In the genomic region with DNA sequence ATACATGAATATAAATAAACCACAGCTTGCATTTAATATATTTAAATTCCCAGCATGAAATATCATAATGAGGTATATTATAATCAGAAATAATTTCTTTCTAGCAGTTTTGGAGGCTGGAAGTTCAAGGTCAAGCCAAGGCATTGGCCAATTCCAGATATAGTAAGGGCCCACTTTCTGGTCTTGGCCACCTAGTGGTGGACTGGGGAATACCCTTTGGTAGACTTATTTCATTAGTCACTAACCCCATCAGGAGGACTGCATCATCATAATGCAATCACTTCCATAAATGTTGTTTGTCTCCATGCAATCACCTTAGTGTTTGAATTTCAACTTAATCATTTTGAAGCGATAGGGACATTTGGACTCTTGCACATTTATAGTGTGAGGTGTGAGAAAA, we compare ENCODE assay signal across 9 mouse cellular contexts.
A peak's percentile ranks its signal among the peaks of the same experiment; 100 is the strongest.
DNase-seq lines count a peak whose midpoint lies in the region; TF ChIP-seq lines count a peak whose summit lies in the region.
"Had no signal": no experiment of that assay in that cellular context is flagged by ENCODE, and none has a peak within 500 bp of the region (broad histone marks: within the 10 kb centered on the region; RNA-seq: fewer than 3 reads in every experiment).

No protein-coding gene starts in this region.

- no peak overlapping the region for H3K27ac ChIP-seq in left cerebral cortex, adult 2 months
- H3K27ac ChIP-seq in ES-E14 (ENCODE audit: insufficient read depth, low read depth, low read length, poor library complexity, severe bottlenecking): no peak overlapping the region
- H3K27ac ChIP-seq: limb, embryonic 12.5 days had no signal

- DNase-seq in left cerebral cortex, adult 2 months (ENCODE audit: extremely low spot score in 1 of 2, low spot score in 2 of 2): no peak
- no peak for DNase-seq in left cerebral cortex, adult 8-10 months (ENCODE audit: low spot score in 2 of 2)
- DNase-seq in ES-E14 (ENCODE audit: low read depth, low spot score): peak; percentile 20
- peak; percentile 13 for DNase-seq in c-Kit-positive CD71-positive TER-119-negative erythroid progenitor cells, embryonic 14.5 days (ENCODE audit: low read depth)
- peak; percentile 10 for DNase-seq in naive thymus-derived CD4-positive, alpha-beta T cell, adult 2 months (ENCODE audit: low read depth)
- no peak for DNase-seq in cerebellum, postnatal 4 days (ENCODE audit: low spot score in 2 of 2)
- no peak for DNase-seq in left cerebral cortex, postnatal 25 days (ENCODE audit: low spot score in 2 of 2)
- DNase-seq: kidney, adult 11 months had no signal

- in situ Hi-C loops in ES-E14 (cut with MboI; ENCODE audit: low sequenced_read_pairs in 2 of 2, unreplicated experiment in 2 of 2): no loop called here

- no peaks in the 10 kb centered on the region for H3K36me3 ChIP-seq in ES-E14 (ENCODE audit: control insufficient read depth, insufficient read depth, low read length, poor library complexity, severe bottlenecking)
- H3K36me3 ChIP-seq: limb, embryonic 12.5 days had no signal

- H3K9me3 ChIP-seq in ES-E14 (ENCODE audit: control insufficient read depth, insufficient read depth, low read depth, low read length): no peaks in the 10 kb centered on the region
- H3K9me3 ChIP-seq: limb, embryonic 12.5 days had no signal

- no peak overlapping the region for H3K9ac ChIP-seq in ES-E14 (ENCODE audit: insufficient read depth, low read depth, low read length, poor library complexity, severe bottlenecking)
- H3K9ac ChIP-seq: limb, embryonic 12.5 days had no signal

- peak; percentile 44 for TF ChIP-seq CTCF in left cerebral cortex, adult 2 months (IDR thresholded peaks at IDR 0.05)

- H3K4me1 ChIP-seq in ES-E14 (ENCODE audit: control insufficient read depth in 2 of 2, insufficient read depth in 2 of 2, low read length in 2 of 2, poor library complexity in 1 of 2): no peaks in the 10 kb centered on the region; a peak in 1 of 4 replicates
- H3K4me1 ChIP-seq: limb, embryonic 12.5 days had no signal

- H3K4me3 ChIP-seq in left cerebral cortex, adult 2 months: no peak overlapping the region
- H3K4me3 ChIP-seq in ES-E14 (ENCODE audit: insufficient read depth in 1 of 2, low read depth in 1 of 2, low read length in 2 of 2, poor library complexity in 1 of 2, severe bottlenecking in 1 of 2): no peak overlapping the region
- H3K4me3 ChIP-seq: limb, embryonic 12.5 days had no signal

- intact Hi-C loops in left cerebral cortex, adult 2 months (cut with DNase I): no loop called here
- intact Hi-C loops in left cerebral cortex, postnatal 25 days (cut with DNase I): no loop called here

TF ChIP-seq in ES-E14, 5 proteins besides CTCF, POLR2A, EP300 and RAD21:
- TF ChIP-seq ZNF384 (IDR thresholded peaks at IDR 0.05; ENCODE audit: low read depth, low read length): no peak
- no peak for TF ChIP-seq ZC3H11A (IDR thresholded peaks at IDR 0.05; ENCODE audit: borderline replicate concordance, low read depth, low read length)
- no peak for TF ChIP-seq CHD2 (IDR thresholded peaks at IDR 0.05; ENCODE audit: low read depth, low read length)
- no peak for TF ChIP-seq HCFC1 (IDR thresholded peaks at IDR 0.05; ENCODE audit: borderline replicate concordance, insufficient read depth, low read length)
- no peak for TF ChIP-seq MAFK (IDR thresholded peaks at IDR 0.05; ENCODE audit: insufficient read depth, low read depth, low read length)

Comparison
In these comparisons a context has a peak if more than half of its experiments do, and no peak if none do; other contexts are left out.
1. DNase-seq: peak in ES-E14 (single experiment), c-Kit-positive CD71-positive TER-119-negative erythroid progenitor cells, embryonic 14.5 days (single experiment) and naive thymus-derived CD4-positive, alpha-beta T cell, adult 2 months (single experiment); none in left cerebral cortex, adult 2 months (0 of 2), left cerebral cortex, adult 8-10 months (0 of 2), cerebellum, postnatal 4 days (0 of 2) and left cerebral cortex, postnatal 25 days (0 of 2).